Mouse (Mus musculus) E14TG2a.4 (cell line): ENCODE data around the gene Dact3.

Source experiments
- H3K27me3 ChIP-seq: 2 replicates; pipeline ENCODE4 v1.6.1; 2014; ENCODE audit warnings: low read length, control low read depth; ENCODE audit not compliant: insufficient read depth
- H3K36me3 ChIP-seq: 2 replicates; pipeline ENCODE4 v1.6.1; 2014; ENCODE audit warnings: low read length, control low read depth; ENCODE audit not compliant: insufficient read depth
- H3K4me1 ChIP-seq: replicated peaks from 2 replicates; pipeline ENCODE4 v1.6.1; 2014; ENCODE audit warnings: low read depth, low read length, control low read depth
- H3K4me3 ChIP-seq: replicated peaks from 2 replicates; pipeline ENCODE4 v1.5.1; 2014; ENCODE audit warnings: mild to moderate bottlenecking, low read length
- H3K9me3 ChIP-seq: 2 replicates; pipeline ENCODE4 v1.6.1; 2014; ENCODE audit warnings: low read length, control low read depth
- CTCF ChIP-seq: conservative IDR thresholded peaks from 2 replicates; pipeline ENCODE4 v1.5.1; 2014; ENCODE audit warnings: low read length
- NANOG ChIP-seq: IDR thresholded peaks from 2 replicates; pipeline ENCODE4 v1.6.1; 2014; ENCODE audit warnings: borderline replicate concordance, low read length, mixed read lengths
- POU5F1 ChIP-seq: IDR thresholded peaks from 2 replicates; pipeline ENCODE4 v1.6.1; 2014; ENCODE audit warnings: low read length, borderline replicate concordance

Gene Dact3

DNA sequence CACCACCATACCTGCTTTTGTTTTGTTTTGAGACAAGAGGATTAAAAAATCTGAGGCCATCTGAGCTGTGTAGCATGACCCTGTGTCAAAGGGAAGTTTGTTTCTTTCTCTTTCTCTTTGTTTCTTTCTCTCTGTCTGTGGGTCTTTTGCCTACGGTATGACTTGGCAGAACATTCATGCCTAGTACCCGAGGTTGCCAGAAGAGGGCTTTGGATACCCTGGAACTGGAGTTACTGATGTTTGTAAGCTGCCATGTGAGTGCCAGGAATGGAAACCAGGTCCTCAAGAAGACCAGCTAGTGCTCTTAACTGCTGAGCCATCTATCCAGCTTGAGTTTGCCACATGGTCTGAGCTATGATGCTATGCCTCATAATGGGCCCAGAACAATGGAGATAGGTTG is 53.2 kb downstream of the Dact3 start:
- TF ChIP-seq NANOG (no peak), POU5F1 (no peak), CTCF (no peak)
- Histone ChIP-seq H3K27me3 (no peaks in the 10 kb centered on the region), H3K4me1 (peaks cover 11% of the 10 kb centered on the region), H3K36me3 (no peaks in the 10 kb centered on the region), H3K9me3 (no peaks in the 10 kb centered on the region), H3K4me3 (no peak overlapping the region)

- Histone ChIP-seq H3K4me1 (peaks cover 15% of the 10 kb centered on the region), H3K4me3 (no peak overlapping the region), H3K27me3 (no peaks in the 10 kb centered on the region), H3K36me3 (no peaks in the 10 kb centered on the region), H3K9me3 (no peaks in the 10 kb centered on the region)
- TF ChIP-seq CTCF (peak; percentile 75), NANOG (no peak), POU5F1 (no peak)
These were observed 55.7 kb downstream of the Dact3 start for GRCm38 (mm10) chr7:16930850-16931249.

GRCm38 (mm10) chr7:16931968-16932627 is 57.0 kb downstream of the Dact3 start:
- no peak overlapping the region for H3K4me3 ChIP-seq
- H3K36me3 ChIP-seq = no peaks in the 10 kb centered on the region
- H3K4me1 ChIP-seq = peaks cover 19% of the 10 kb centered on the region
- H3K9me3 ChIP-seq = no peaks in the 10 kb centered on the region
- no peaks in the 10 kb centered on the region for H3K27me3 ChIP-seq
- TF ChIP-seq CTCF (peak; percentile 59), NANOG (no peak), POU5F1 (no peak)

GRCm38 (mm10) chr7:16932704-16933577 is 57.8 kb downstream of the Dact3 start:
- no peaks in the 10 kb centered on the region for H3K9me3 ChIP-seq
- no peak overlapping the region for H3K4me3 ChIP-seq
- H3K36me3 ChIP-seq = no peaks in the 10 kb centered on the region
- TF ChIP-seq NANOG = no peak
- peak; percentile 11; the same call in 1 of the 2 replicates for TF ChIP-seq CTCF
- no peaks in the 10 kb centered on the region for H3K27me3 ChIP-seq
- H3K4me1 ChIP-seq = peaks cover 19% of the 10 kb centered on the region
